Mouse (Mus musculus) heart, adult 18-20 months (tissue): ENCODE data around the gene Kctd19. TPM values are rescaled to one million over a fixed set of nuclear protein-coding genes. Genes with fewer than 3 reads are reported as not detected.
A peak's percentile ranks its signal among the peaks of the same experiment; 100 is the strongest.

Source experiments
- DNase-seq, 2 experiments: peaks; one replicate each; pipeline ENCODE4 v3.0.0; 2021 to 2022; ENCODE audit warnings: mixed read lengths in 1 of 2
- total RNA-seq, 2 experiments: library from RNA; stranded (reverse); gene quantifications; 2 replicates each; pipeline ENCODE4 v1.2.3; 2021

Kctd19 gene
- total RNA-seq, 2 experiments from 2014 or later: not detected

DNA sequence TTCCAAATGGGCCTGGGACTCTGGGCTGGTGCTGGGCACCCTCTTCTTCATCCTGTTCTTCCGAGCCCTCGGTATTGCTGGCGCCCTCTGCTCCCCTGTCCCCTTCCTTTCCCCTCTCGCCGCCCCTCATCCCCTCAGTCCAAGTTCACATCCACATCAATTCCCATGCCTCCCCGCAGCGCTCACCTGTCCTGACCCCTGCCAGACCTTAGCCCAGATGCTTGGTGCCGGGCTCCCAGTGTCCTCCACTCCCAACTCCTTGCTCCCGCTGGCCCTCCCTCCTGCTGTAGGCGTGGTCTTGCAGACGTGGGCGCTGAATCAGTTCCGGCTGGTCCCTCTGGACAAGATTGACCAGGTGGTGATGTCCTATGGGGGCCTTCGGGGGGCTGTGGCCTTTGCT is 56.6 kb downstream of the Kctd19 start:
- DNase-seq: no peak

DNA sequence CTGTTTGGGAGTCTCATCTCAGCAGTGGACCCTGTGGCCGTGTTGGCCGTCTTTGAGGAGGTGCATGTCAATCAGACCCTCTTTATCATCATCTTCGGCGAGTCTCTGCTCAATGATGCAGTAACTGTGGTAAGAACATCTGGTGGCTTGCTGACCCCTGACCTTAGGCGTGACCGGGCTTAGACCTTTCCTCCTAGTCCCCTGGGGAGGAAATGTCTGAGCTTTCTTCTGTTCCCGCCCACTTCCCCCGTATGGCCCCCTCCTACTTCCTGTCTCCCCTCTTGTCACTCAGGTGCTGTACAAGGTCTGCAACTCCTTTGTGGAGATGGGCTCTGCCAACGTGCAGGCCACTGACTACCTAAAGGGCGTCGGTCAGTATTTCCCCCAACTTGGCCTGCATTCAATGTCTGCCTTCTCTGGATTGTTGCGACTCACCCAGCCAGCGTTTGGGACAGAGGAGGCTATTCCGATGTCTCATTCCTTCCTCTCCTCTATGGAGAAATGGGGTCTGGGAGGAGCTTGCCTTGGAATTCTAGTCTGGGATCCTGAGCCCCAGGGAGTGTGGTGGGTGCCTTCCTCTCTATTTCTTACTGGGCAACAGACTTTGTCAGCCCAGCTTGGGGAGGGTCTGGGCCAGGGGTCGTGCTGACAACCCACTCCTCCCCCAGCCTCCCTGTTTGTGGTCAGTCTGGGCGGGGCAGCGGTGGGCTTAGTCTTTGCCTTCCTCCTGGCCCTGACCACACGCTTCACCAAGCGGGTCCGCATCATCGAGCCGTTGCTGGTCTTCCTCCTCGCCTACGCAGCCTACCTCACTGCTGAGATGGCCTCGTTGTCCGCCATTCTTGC is 57.9 kb downstream of the Kctd19 start:
- peak; percentile 58 to 77 for DNase-seq

DNA sequence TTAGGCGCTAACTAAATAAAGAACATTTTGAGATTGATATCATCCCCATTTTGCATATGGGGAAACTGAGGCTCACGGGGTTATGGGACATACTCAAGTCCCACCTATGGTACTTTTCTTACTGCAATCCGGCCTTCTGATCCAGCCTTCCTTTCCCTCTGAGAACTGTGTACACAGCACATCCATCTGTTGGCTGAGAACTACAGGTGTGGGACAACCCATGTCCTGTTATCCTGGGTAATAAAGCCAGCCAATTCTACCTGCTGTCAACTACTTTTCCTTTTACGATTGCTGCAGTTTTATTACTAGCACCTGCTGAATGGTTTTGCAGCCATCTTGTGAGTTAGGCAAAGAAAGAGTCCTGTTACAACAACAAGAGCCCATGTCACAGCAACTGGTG is 58.8 kb downstream of the Kctd19 start:
- DNase-seq: no peak

- no peak for DNase-seq
Measured at GRCm38 (mm10) chr8:105353583-105354135, 59.6 kb downstream of the Kctd19 start.

DNA sequence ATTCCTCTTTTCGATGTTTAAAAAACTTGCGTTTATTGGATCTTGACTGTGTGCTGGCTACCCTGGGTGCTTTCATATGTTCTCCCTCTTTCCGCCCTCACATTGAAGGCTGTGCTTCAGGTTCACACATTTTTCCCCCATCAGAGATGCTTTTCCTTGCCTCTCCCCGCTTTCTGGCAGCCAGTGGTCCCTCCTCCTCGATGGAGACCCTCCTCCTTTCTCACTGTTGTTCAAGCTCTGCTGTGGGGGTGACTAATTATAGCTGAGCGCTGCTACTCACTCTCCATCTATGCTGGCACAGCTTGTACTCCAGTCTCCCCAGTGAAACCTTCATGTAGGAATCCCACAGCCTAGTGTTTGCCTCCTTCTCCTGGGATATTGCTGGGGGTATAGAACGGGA is 63.1 kb downstream of the Kctd19 start:
- DNase-seq: peak in 1 of 2 experiments; percentile 4

DNA sequence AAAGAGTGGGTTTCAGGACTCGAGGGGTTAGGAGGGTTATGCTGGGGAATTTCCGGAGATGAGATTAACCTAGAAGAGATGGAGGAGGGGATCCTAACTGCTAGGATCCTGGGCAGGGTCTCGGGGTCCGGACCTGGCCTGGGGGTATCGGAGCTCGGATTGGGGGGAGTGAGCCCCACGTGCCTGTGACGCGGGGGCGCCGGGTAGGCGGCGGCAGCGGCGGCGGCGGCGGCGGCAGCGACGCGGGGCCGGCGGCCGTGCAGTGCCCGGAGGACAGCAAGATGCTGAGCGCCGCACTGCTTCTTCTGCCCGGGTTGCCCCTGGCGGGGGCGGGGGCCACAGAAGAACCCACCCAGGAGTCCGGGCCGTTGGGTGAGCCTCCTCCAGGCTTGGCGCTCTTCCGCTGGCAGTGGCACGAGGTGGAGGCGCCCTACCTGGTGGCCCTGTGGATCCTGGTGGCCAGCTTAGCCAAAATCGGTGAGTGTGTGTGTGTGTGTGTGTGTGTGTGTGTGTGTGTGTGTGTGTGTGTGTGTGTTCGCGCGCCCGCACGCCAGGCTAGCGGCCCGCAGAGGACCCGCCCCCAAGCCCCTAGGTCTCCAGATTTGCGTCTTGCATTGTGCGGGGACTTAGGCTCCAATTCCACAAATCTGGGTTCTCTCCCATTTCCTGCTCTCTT is 64.1 kb downstream of the Kctd19 start:
- no peak for DNase-seq

- DNase-seq: peak; percentile 38 to 59
Measured at GRCm38 (mm10) chr8:105348450-105349095, 64.7 kb downstream of the Kctd19 start, which contains the start of gene Slc9a5. Gene Slc9a5, plus strand, starts transcription at chr8:105348843.

DNA sequence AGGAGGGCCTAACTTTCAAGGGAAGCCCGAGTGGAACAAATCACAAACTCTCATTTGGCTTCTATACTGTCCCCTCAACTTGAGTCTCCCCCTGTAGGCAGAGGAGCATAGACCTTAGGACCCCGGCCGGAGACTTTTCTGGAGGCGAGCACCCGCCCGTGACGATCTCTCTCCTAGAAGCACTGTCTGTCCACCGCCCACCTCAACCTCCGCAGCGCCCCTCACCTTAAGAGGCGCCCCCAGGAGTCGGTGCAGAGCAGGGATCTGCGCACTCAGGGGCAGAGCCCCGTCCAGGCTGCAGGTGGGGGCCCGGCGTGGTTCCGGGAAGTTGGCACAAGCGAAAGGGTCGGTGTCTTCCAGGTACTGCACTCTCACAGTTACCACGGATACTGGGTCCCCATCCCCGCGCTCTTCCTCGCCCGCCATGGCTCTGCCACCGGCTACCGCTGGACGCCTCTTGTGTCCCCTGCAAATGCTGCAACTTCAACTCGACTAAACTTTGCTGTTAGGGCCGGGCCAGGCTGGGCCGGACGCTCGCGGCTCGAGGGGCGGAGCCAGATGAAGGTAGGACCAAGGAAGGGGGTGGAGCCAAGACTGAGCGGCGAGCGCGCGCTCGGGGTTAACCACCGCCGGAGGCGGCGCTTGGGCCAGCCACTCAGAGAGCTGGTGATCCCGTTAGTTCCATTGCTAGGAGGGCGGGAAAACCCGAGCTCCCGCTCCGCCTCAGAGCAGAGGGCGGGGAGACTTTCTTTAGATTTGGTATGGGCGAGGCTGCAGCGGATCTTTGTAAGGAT is 65.7 kb downstream of the Kctd19 start, which contains the start of gene Fhod1:
Gene Fhod1 (minus strand): TSS at position 526 of the 794 bp plus-strand sequence.
- peak; percentile 95 to 98 for DNase-seq

GRCm38 (mm10) chr8:105346611-105347427 is 66.5 kb downstream of the Kctd19 start:
- DNase-seq: peak; percentile 84

- DNase-seq: peak; percentile 46 to 73
Measured at GRCm38 (mm10) chr8:105345061-105345975, 68.0 kb downstream of the Kctd19 start.

DNA sequence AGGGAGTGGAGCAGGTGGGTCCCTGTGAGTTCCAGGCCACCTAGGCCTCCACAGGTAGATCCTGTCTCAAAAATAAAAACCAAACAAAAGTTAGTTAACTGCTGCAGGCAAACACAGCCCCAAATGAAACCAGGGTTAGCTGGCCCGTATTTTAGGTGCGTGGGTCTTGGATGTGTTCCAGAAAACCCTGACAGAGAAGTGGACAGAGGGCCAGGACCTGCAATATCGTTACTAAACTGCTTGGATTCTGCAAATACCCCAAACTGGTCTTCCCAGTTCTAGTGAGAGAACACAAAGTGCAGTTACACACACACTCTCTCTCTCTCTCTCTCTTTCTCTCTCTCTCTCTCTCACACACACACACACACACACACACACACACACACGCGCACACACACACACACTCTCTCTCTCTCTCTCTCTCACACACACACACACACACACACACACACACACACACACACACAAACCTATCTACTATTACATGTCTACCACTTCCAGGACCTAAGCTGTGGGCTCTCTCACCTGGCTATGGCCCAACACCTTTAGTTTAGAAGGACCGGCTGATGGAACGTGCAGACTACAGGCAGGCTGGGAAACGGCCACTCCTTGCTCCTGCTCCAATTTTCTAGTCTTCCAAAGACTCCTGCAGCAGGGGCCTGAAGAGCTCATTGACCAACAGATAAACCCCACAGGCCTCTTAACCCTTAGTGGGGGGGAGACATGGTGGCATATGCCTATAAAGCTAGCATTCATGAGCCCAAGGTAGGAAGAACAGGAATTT is 69.3 kb downstream of the Kctd19 start:
- DNase-seq: no peak

DNA sequence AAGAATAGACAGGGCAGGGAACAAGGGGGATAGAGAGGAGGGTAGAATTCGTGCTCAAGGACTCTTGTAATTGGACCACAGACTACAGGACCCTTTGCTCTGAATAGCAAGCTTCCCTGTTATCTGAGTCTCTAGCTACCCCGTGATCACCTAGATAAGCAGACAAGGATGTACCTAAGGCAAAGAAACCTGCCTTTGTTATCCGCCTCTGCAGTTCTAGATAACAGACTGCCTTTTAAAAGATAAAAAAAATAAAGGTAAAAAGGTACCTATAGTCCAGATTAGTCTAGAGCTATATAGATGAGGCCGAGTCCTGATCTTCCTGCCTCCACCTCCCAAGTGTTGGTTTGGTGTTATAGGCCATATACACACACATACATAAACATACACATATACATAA is 70.5 kb downstream of the Kctd19 start:
- DNase-seq: no peak

DNA sequence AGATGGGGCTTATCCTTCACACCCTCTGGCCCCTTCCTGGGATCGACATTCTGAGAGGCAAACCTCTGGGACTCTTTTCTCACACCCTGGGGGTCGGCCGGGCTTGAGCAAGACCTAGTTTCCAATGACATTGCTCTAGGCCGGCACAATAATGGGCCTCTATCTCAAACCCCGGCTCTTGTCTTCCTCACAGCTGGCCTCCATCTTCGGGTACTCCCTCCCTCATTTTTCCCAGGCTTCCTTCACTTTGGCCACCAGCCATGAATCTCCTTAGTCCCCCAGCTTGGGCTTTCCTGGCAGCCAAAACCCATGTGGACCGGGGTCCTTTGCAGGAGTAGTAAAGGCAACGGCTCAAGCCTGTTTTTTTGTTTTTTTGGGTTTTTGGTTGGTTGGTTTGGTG is 71.9 kb downstream of the Kctd19 start:
- DNase-seq: no peak

GRCm38 (mm10) chr8:105339886-105340635 is 73.2 kb downstream of the Kctd19 start:
- peak; percentile 44 to 58 for DNase-seq

- DNase-seq: no peak
Measured at GRCm38 (mm10) chr8:105338992-105339391, 74.3 kb downstream of the Kctd19 start.

GRCm38 (mm10) chr8:105336373-105337130 is 76.8 kb downstream of the Kctd19 start:
- DNase-seq: no peak
